Mouse (Mus musculus) lung, postnatal 10 days (tissue): ENCODE data around the gene Wfdc18.

Source experiments
- DNase-seq: peaks from one replicate; pipeline ENCODE4 v3.0.0; 2021

Gene Wfdc18

GRCm38 (mm10) chr11:83708715-83709114, at the start of gene Wfdc18:
Wfdc18 (plus strand) TSS chr11:83709015.
- no peak for DNase-seq

- no peak for DNase-seq
Observed at GRCm38 (mm10) chr11:83662204-83662603, 46.6 kb upstream of the Wfdc18 start, which contains the start of gene Ccl4. Ccl4 (plus strand) TSS chr11:83662584.

DNA sequence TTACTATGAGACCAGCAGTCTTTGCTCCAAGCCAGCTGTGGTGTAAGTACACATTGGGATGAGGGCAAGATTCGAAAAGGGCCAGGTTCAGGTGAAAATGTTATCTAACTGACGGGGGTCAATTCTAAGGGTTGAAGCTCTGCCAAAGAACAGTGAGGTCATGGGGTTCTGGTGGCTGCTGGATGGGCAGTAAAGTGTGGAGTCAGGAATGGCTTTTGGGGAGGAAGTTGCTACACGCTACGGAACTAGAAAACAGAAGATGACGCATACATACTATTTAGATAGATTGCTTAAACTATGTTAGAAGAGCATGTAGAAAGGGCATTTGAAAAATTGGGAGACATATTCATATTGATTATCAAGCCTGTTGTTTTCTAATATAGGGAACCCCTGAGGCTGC, 45.3 kb upstream of the Wfdc18 start:
- no peak for DNase-seq

DNA sequence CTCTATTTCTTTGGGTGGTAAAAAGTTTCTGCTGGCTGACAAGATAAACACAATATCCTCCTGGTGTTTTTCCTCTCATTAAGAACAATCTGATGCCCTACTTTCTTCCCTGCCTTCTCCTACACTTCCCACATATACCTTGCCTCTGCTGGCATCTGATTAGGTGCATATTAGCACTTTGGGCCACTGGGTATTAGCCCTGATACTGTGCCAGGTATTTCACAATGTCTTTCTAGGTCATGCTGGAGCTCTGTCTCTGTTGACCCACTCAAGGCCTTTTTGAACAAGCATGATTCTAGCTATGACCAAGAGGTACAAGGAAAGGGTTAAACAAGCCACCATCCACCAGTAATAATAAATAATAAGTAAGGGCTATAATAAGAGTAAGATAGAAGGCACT, 37.1 kb upstream of the Wfdc18 start:
- no peak for DNase-seq

GRCm38 (mm10) chr11:83675665-83676064, 33.1 kb upstream of the Wfdc18 start:
- no peak for DNase-seq

DNA sequence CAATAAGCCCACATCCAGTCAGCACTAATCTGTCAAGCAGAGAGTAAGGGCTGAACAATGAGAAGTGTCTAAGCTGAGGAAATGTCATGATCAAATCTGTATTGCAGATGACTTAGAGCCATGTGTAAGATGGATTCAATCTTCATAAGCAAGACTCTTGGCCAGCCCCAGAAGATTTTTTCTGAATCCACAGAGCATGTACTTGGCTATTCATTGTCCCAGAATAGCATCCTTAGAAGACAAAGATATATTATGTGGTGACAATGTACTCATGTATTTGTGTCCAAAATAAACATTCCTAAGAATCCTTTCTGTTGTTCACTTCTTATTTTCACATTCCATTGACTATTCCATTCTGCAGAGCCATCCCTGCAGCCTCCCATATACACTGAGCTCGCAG, 18.9 kb upstream of the Wfdc18 start:
- no peak for DNase-seq

DNA sequence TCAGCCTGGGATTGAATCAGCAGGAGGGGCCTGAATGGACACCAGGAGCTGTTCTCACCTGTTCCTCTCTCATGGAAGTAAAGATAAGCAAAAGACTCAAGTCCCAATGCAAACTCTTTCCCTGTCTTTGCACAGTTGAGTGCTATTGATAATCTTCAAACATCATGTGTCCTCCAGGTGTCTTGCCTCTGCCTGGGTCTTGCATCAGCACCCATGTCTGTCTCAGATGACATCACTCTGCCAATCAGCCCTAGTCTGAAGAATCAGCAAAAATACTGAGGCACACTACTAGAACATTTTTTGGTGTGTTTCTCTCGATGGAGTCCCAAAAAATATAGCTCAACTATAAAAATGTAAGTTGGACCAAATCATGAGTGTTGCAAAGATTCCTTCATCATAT, 16.8 kb upstream of the Wfdc18 start:
- no peak for DNase-seq

- no peak for DNase-seq
Observed at GRCm38 (mm10) chr11:83703705-83704104, 5.1 kb upstream of the Wfdc18 start, which contains the start of gene Wfdc17. Wfdc17 (plus strand) TSS chr11:83703991.

- DNase-seq = no peak
Observed at GRCm38 (mm10) chr11:83709683-83710082, 868 bp downstream of the Wfdc18 start.

DNA sequence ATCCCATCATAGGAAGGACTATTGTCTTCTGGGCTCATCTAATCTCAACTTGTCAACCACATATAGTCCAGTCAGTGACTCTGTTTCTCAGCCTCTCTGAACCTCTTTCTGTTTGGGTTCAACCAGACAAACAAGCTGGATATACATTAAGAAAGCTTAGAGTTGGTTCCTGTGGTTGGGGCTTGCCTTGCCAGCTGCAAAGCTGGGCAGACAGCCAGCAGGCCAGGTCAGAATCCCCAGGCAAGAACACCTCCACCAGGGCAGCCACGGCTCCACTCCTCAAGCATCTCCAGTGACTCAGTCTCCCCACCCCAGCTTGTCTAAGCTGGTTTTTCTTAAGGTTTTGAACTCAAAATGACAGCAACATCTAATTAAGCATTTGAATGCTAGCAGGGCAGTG, 3.9 kb downstream of the Wfdc18 start:
- no peak for DNase-seq

DNA sequence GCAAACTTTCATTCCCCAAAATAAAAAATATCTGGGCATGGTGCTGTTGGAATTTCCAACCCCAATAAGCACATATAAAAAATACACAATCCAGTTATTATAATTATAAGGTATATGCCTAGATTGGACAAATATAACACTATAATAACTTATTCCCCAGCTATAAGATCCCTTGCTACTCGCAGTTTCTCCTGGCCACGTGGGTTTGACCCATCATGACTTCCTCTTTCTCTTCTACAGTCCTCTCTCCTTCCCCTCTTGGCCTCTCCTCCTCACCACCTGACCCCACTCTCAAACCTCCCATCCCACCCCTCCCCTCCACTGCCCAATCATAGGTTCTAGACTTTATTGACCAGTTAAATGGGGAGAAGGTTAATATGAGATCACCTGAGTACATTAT, 5.1 kb downstream of the Wfdc18 start:
- DNase-seq = no peak

GRCm38 (mm10) chr11:83717042-83717665, 8.3 kb downstream of the Wfdc18 start:
- peak; percentile 2 for DNase-seq

- DNase-seq = no peak
Observed at GRCm38 (mm10) chr11:83720766-83721165, 12.0 kb downstream of the Wfdc18 start.

GRCm38 (mm10) chr11:83728757-83729432, 20.1 kb downstream of the Wfdc18 start:
- no peak for DNase-seq

DNA sequence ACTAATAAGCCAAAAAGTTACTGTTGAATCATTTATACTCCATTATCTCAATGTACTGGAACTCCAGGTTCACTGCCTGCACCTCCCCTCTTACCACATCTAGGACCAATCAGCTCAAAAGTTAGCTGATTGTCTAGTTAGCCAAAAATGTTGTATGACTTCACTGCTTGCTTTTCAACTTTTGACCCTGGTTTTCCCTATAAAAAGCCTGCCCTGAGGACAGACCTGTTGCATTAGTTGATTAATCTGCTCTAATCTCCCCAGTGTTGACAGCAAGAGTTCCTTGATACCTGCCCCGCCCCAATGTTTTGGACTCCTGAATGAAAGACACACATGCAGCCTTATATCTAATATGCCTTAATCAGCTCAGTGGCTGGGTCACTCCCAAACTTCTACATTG, 22.3 kb downstream of the Wfdc18 start:
- no peak for DNase-seq

- DNase-seq = no peak
Observed at GRCm38 (mm10) chr11:83733071-83733640, 24.3 kb downstream of the Wfdc18 start.

GRCm38 (mm10) chr11:83734215-83734614, 25.4 kb downstream of the Wfdc18 start:
- no peak for DNase-seq

DNA sequence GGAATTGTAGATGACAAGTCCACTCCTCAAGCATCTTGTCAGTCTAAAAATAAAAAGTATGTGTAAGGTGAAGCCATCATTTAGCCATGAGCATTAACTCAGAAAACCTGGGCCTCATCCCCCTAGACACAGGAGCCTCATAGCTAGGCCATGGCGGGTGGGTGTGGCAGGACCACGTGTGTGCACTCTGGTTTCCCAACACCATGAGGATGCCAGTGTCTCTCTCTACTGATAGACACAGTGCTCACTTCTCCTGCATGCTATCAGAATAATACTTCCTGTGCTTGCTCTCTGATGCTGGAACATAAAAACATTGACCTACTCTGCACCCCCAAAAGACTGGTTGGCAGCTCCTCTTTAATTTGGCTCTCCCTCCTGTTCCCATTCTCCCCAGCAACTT, 27.1 kb downstream of the Wfdc18 start:
- DNase-seq = no peak

DNA sequence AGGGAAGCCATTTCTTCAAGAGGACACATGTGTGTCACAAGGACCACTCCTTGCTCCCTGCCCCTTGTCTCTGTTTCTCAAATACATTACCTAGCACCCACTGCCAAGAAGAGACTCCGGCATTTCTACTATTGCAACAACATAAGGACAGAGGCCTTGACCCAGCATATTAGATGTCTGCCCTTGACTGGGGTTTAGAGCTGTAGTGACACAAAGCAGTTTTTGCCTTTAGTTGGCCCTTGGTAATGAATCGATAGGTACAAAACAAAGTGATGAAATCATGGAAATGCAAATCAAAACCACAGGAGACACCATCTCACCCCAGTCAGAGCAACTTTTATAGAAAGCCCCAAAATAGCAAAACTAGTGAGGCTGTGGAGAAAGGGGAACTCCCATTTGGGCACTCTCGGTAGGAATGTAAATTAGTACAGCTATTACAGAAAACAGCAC, 28.3 kb downstream of the Wfdc18 start:
- DNase-seq = no peak

DNA sequence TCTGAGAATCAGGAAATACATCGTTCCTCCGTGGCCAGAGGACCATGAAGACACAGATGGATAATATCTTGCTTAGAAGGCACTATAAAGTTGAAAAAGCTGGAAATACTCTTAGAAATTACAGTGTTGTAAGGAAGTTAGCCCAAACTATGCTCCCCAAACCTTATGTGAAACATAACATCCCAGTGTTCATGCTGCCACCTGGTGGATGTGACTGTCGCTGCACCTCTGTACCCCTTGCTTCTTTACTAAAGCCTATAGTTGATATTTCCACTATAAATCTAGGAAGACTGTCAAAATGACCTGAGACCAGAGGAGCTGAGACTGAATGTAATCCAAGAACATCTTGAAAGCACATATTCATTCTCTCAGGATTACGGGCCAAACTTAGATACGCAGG, 30.4 kb downstream of the Wfdc18 start:
- peak; percentile 82 for DNase-seq

DNA sequence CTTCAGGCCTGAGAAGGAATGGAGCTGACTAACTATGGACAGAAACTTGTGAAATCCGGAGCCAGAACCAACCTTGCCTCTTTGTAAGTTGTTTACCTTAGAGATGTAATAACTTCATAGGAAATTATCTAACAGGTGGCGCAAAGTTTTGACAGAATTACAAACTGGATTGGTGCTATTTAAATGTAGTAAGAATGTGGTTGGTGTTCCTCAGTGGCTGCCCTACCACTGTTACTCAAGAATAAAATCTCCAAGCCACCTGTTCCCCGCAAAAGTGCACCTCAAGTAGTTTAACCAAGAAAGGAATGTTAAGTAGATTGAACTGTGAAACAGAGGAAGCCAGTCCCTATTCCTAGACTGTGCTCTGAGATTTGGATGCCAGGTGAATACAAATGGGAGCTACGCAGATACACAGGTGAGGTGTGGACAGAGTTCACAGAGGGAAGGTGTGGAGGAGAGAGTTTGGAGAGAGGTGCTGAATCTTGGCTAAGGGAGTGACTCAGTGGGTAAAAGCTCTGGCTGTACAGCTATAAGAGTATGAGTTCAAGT, 31.7 kb downstream of the Wfdc18 start:
- DNase-seq = no peak

GRCm38 (mm10) chr11:83741841-83742240, 33.0 kb downstream of the Wfdc18 start:
- no peak for DNase-seq

GRCm38 (mm10) chr11:83742731-83743355, 34.0 kb downstream of the Wfdc18 start:
- DNase-seq = no peak

- no peak for DNase-seq
Observed at GRCm38 (mm10) chr11:83743525-83743924, 34.7 kb downstream of the Wfdc18 start.
